Mouse (Mus musculus): ENCODE measurements at regions not wholly inside any gene's neighbourhood (a gene's known extent, or its start where the extent isn't known, plus 50 kb on each side); places are given as distances from the start of the nearest gene placed in this dataset.

- 88% methylated on average over 8 of the region's 8 CpGs for WGBS
- H3K27me3 ChIP-seq, result peaks cover 6% of the 10 kb centered on the region; the same call in 1 of the 2 replicates
- H3K36me3 ChIP-seq, result no peaks in the 10 kb centered on the region
- no peak overlapping the region for H3K27ac ChIP-seq
- H3K9me3 ChIP-seq, result peaks cover 3% of the 10 kb centered on the region; the same call in 1 of the 2 replicates
- no peak for ATAC-seq (ENCODE audit: low FRiP score)
- H3K9ac ChIP-seq, result no peak overlapping the region
- peaks cover 34% of the 10 kb centered on the region for H3K4me1 ChIP-seq (replicated peaks)
- H3K4me2 ChIP-seq, result no peak overlapping the region
- H3K4me3 ChIP-seq, result no peak overlapping the region
Observed at GRCm38 (mm10) chr11:114238316-114238715, 171.5 kb upstream of the Sdk2 start.

GRCm38 (mm10) chr11:114234542-114234910, 167.7 kb upstream of the Sdk2 start:
- WGBS, result 42% methylated on average over 1 of the region's 1 CpGs
- Histone ChIP-seq H3K4me1 (replicated peaks) (peaks cover 30% of the 10 kb centered on the region), H3K4me2 (0 out of 2 replicates have a peak overlapping the region, but pooled peaks have one; percentile 26), H3K27ac (peak overlapping the region; percentile 74), H3K27me3 (0 out of 2 replicates have a peak, but pooled peaks cover 6% of the 10 kb centered on the region), H3K36me3 (no peaks in the 10 kb centered on the region), H3K9ac (no peak overlapping the region), H3K9me3 (peaks cover 3% of the 10 kb centered on the region; the same call in 1 of the 2 replicates), H3K4me3 (no peak overlapping the region)
- ATAC-seq (ENCODE audit: low FRiP score), result no peak

GRCm38 (mm10) chr11:114233636-114234541, 167.0 kb upstream of the Sdk2 start:
- H3K27ac ChIP-seq, result peak overlapping the region; percentile 74
- H3K9ac ChIP-seq, result no peak overlapping the region
- no peak for ATAC-seq (ENCODE audit: low FRiP score)
- WGBS, result 60% methylated on average over 19 of the region's 19 CpGs
- peaks cover 3% of the 10 kb centered on the region; the same call in 1 of the 2 replicates for H3K9me3 ChIP-seq
- 0 out of 2 replicates have a peak overlapping the region, but pooled peaks have one; percentile 26 for H3K4me2 ChIP-seq
- H3K36me3 ChIP-seq, result no peaks in the 10 kb centered on the region
- peaks cover 24% of the 10 kb centered on the region for H3K4me1 ChIP-seq (replicated peaks)
- no peak overlapping the region for H3K4me3 ChIP-seq
- 0 out of 2 replicates have a peak, but pooled peaks cover 6% of the 10 kb centered on the region for H3K27me3 ChIP-seq

GRCm38 (mm10) chr11:114231841-114232240, 165.0 kb upstream of the Sdk2 start:
- no peak overlapping the region for H3K27ac ChIP-seq
- no peaks in the 10 kb centered on the region for H3K36me3 ChIP-seq
- no peak overlapping the region for H3K9ac ChIP-seq
- H3K4me2 ChIP-seq, result no peak overlapping the region
- H3K4me1 ChIP-seq (replicated peaks), result peaks cover 21% of the 10 kb centered on the region
- H3K4me3 ChIP-seq, result no peak overlapping the region
- H3K9me3 ChIP-seq, result peaks cover 3% of the 10 kb centered on the region; the same call in 1 of the 2 replicates
- 0 out of 2 replicates have a peak, but pooled peaks cover 5% of the 10 kb centered on the region for H3K27me3 ChIP-seq
- 52% methylated on average over 4 of the region's 4 CpGs for WGBS
- ATAC-seq (ENCODE audit: low FRiP score), result no peak

- 77% methylated on average over 8 of the region's 8 CpGs for WGBS
- Histone ChIP-seq H3K4me3 (no peak overlapping the region), H3K9me3 (no peaks in the 10 kb centered on the region), H3K9ac (no peak overlapping the region), H3K4me2 (no peak overlapping the region), H3K27me3 (no peaks in the 10 kb centered on the region), H3K36me3 (no peaks in the 10 kb centered on the region), H3K4me1 (replicated peaks) (peaks cover 21% of the 10 kb centered on the region), H3K27ac (no peak overlapping the region)
- ATAC-seq (ENCODE audit: low FRiP score), result no peak
Observed at GRCm38 (mm10) chr11:114229763-114230162, 162.9 kb upstream of the Sdk2 start.

GRCm38 (mm10) chr11:114229196-114229595, 162.3 kb upstream of the Sdk2 start:
- H3K27me3 ChIP-seq, result no peaks in the 10 kb centered on the region
- peaks cover 15% of the 10 kb centered on the region for H3K4me1 ChIP-seq (replicated peaks)
- ATAC-seq (ENCODE audit: low FRiP score), result no peak
- H3K36me3 ChIP-seq, result no peaks in the 10 kb centered on the region
- H3K4me2 ChIP-seq, result no peak overlapping the region
- 84% methylated on average over 6 of the region's 6 CpGs for WGBS
- no peaks in the 10 kb centered on the region for H3K9me3 ChIP-seq
- no peak overlapping the region for H3K4me3 ChIP-seq
- no peak overlapping the region for H3K27ac ChIP-seq
- H3K9ac ChIP-seq, result no peak overlapping the region

- ATAC-seq (ENCODE audit: low FRiP score), result no peak
- Histone ChIP-seq H3K4me3 (no peak overlapping the region), H3K4me2 (no peak overlapping the region), H3K9me3 (0 out of 2 replicates have a peak, but pooled peaks cover 4% of the 10 kb centered on the region), H3K9ac (no peak overlapping the region), H3K36me3 (no peaks in the 10 kb centered on the region), H3K27me3 (no peaks in the 10 kb centered on the region), H3K27ac (no peak overlapping the region), H3K4me1 (replicated peaks) (peaks cover 2% of the 10 kb centered on the region; the same call in 1 of the 2 replicates)
- WGBS, result 91% methylated on average over 13 of the region's 13 CpGs
Observed at GRCm38 (mm10) chr11:114226553-114226952, 159.7 kb upstream of the Sdk2 start.

GRCm38 (mm10) chr11:114224706-114225105, 157.9 kb upstream of the Sdk2 start:
- no peaks in the 10 kb centered on the region for H3K36me3 ChIP-seq
- no peak overlapping the region for H3K4me3 ChIP-seq
- ATAC-seq (ENCODE audit: low FRiP score), result no peak
- H3K9ac ChIP-seq, result no peak overlapping the region
- no peak overlapping the region for H3K27ac ChIP-seq
- no peak overlapping the region for H3K4me2 ChIP-seq
- 0 out of 2 replicates have a peak, but pooled peaks cover 4% of the 10 kb centered on the region for H3K9me3 ChIP-seq
- 0 out of 2 replicates have a peak, but pooled peaks cover under 1% of the 10 kb centered on the region for H3K4me1 ChIP-seq (replicated peaks)
- 96% methylated on average over 2 of the region's 2 CpGs for WGBS
- H3K27me3 ChIP-seq, result no peaks in the 10 kb centered on the region

- Histone ChIP-seq H3K9me3 (0 out of 2 replicates have a peak, but pooled peaks cover 4% of the 10 kb centered on the region), H3K4me2 (no peak overlapping the region), H3K4me1 (replicated peaks) (peaks cover 17% of the 10 kb centered on the region), H3K4me3 (no peak overlapping the region), H3K27me3 (no peaks in the 10 kb centered on the region), H3K9ac (no peak overlapping the region), H3K27ac (no peak overlapping the region), H3K36me3 (no peaks in the 10 kb centered on the region)
- ATAC-seq (ENCODE audit: low FRiP score), result no peak
- WGBS, result 86% methylated on average over 3 of the region's 3 CpGs
Observed at GRCm38 (mm10) chr11:114223061-114223460, 156.2 kb upstream of the Sdk2 start.

GRCm38 (mm10) chr11:114220466-114220865, 153.6 kb upstream of the Sdk2 start:
- WGBS, result 95% methylated on average over 2 of the region's 2 CpGs
- Histone ChIP-seq H3K36me3 (no peaks in the 10 kb centered on the region), H3K4me2 (no peak overlapping the region), H3K9ac (no peak overlapping the region), H3K4me3 (no peak overlapping the region), H3K27me3 (no peaks in the 10 kb centered on the region), H3K4me1 (replicated peaks) (peaks cover 40% of the 10 kb centered on the region), H3K27ac (no peak overlapping the region), H3K9me3 (0 out of 2 replicates have a peak, but pooled peaks cover 4% of the 10 kb centered on the region)
- ATAC-seq (ENCODE audit: low FRiP score), result no peak

GRCm38 (mm10) chr11:114218732-114219506, 152.1 kb upstream of the Sdk2 start:
- H3K27ac ChIP-seq, result peak overlapping the region; percentile 52
- H3K9ac ChIP-seq, result no peak overlapping the region
- H3K9me3 ChIP-seq, result 0 out of 2 replicates have a peak, but pooled peaks cover 4% of the 10 kb centered on the region
- H3K4me3 ChIP-seq, result no peak overlapping the region
- H3K4me2 ChIP-seq, result no peak overlapping the region
- WGBS, result 29% methylated on average over 9 of the region's 9 CpGs
- H3K4me1 ChIP-seq (replicated peaks), result peaks cover 40% of the 10 kb centered on the region
- no peak for ATAC-seq (ENCODE audit: low FRiP score)
- H3K27me3 ChIP-seq, result no peaks in the 10 kb centered on the region
- no peaks in the 10 kb centered on the region for H3K36me3 ChIP-seq

- Histone ChIP-seq H3K9me3 (no peaks in the 10 kb centered on the region), H3K4me2 (peak overlapping the region; percentile 48), H3K4me1 (replicated peaks) (peaks cover 40% of the 10 kb centered on the region), H3K9ac (peak overlapping the region; percentile 47), H3K27ac (peak overlapping the region; percentile 69), H3K36me3 (no peaks in the 10 kb centered on the region), H3K4me3 (peak overlapping the region; percentile 14; the same call in 1 of the 2 replicates), H3K27me3 (no peaks in the 10 kb centered on the region)
- ATAC-seq (ENCODE audit: low FRiP score), result no peak
- WGBS, result 2% methylated on average over 15 of the region's 15 CpGs
Observed at GRCm38 (mm10) chr11:114217245-114217757, 150.5 kb upstream of the Sdk2 start.
